Mouse (Mus musculus) bone marrow macrophage, adult 2 months (primary cell): Measurements from ENCODE around the gene Lypd6.

Experiments
- CTCF ChIP-seq: IDR thresholded peaks from 2 replicates; pipeline ENCODE4 v1.5.1; 2012; ENCODE audit warnings: low read depth, mild to moderate bottlenecking, low read length, moderate library complexity
- POLR2A ChIP-seq: IDR thresholded peaks from 2 replicates; pipeline ENCODE4 v1.6.1; 2012; ENCODE audit warnings: mild to moderate bottlenecking, low read depth, low read length, borderline replicate concordance

DNA sequence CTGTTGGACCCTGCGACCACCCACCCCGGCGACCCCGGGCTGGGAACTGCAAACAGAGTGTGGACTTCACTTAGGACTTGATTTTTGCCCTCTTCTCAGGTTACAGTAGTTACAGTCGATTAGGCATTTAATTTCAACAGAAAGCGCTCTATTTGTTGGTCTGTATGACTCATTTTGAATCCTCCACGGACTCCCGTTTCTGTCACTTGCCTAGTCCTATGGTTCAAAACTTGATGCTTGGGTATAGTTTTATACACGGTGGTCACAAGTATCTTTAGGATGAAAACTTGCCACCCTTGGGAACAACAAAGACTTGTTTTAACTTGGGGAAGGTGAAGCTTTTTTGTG, 713 bp downstream of the Lypd6 start:
- no peak for TF ChIP-seq CTCF
- TF ChIP-seq POLR2A, result no peak
